Mouse (Mus musculus): ENCODE measurements around the gene Ccrl2. TPM values are rescaled to one million over a fixed set of nuclear protein-coding genes. Genes with fewer than 3 reads are reported as not detected.

The Ccrl2 gene
- polyA plus RNA-seq, 1 experiment, result not detected

GRCm38 (mm10) chr9:111012041-111012440 lies 45.3 kb downstream of the Ccrl2 start:
- 58% methylated on average over 3 of the region's 3 CpGs for WGBS
- Histone ChIP-seq H3K4me3 (ENCODE audit: insufficient read depth, low read depth, low read length) (no peak overlapping the region), H3K27ac (ENCODE audit: insufficient read depth, low read depth, low read length) (no peak overlapping the region), H3K4me1 (ENCODE audit: control insufficient read depth, insufficient read depth, low read length) (no peaks in the 10 kb centered on the region; the same call in 1 of the 2 replicates)
- no peak for TF ChIP-seq POLR2A (IDR thresholded peaks at IDR 0.05; ENCODE audit: insufficient read depth, low read depth, low read length)
- no peak for TF ChIP-seq CTCF (IDR thresholded peaks at IDR 0.05; ENCODE audit: insufficient read depth, low read depth, low read length)

- 74% methylated on average over 9 of the region's 9 CpGs for WGBS
- no peak overlapping the region for H3K4me3 ChIP-seq (ENCODE audit: insufficient read depth, low read depth, low read length)
- H3K4me1 ChIP-seq (ENCODE audit: control insufficient read depth, insufficient read depth, low read length), result no peaks in the 10 kb centered on the region; the same call in 1 of the 2 replicates
- TF ChIP-seq CTCF (IDR thresholded peaks at IDR 0.05; ENCODE audit: insufficient read depth, low read depth, low read length), result no peak
- TF ChIP-seq POLR2A (IDR thresholded peaks at IDR 0.05; ENCODE audit: insufficient read depth, low read depth, low read length), result no peak
- H3K27ac ChIP-seq (ENCODE audit: insufficient read depth, low read depth, low read length), result no peak overlapping the region
Observed at GRCm38 (mm10) chr9:111011550-111011949, 45.8 kb downstream of the Ccrl2 start.

GRCm38 (mm10) chr9:111009763-111010162 lies 47.6 kb downstream of the Ccrl2 start:
- no peak overlapping the region for H3K4me3 ChIP-seq (ENCODE audit: insufficient read depth, low read depth, low read length)
- WGBS, result 75% methylated on average over 3 of the region's 3 CpGs

GRCm38 (mm10) chr9:111006544-111006943 lies 50.8 kb downstream of the Ccrl2 start:
- no peak overlapping the region for H3K4me3 ChIP-seq (ENCODE audit: insufficient read depth, low read depth, low read length)
- no peak overlapping the region for H3K27ac ChIP-seq (ENCODE audit: insufficient read depth, low read depth, low read length)
- H3K4me1 ChIP-seq (ENCODE audit: control insufficient read depth, insufficient read depth, low read length), result no peaks in the 10 kb centered on the region; the same call in 1 of the 2 replicates
- no peak for TF ChIP-seq CTCF (IDR thresholded peaks at IDR 0.05; ENCODE audit: insufficient read depth, low read depth, low read length)
- no peak for TF ChIP-seq POLR2A (IDR thresholded peaks at IDR 0.05; ENCODE audit: insufficient read depth, low read depth, low read length)
- WGBS, result 91% methylated on average over 2 of the region's 2 CpGs

More at GRCm38 (mm10) chr9:111009763-111010162, 47.6 kb downstream of the Ccrl2 start:
- no peak for TF ChIP-seq CTCF (IDR thresholded peaks at IDR 0.05; ENCODE audit: insufficient read depth, low read depth, low read length)
- no peak for TF ChIP-seq POLR2A (IDR thresholded peaks at IDR 0.05; ENCODE audit: insufficient read depth, low read depth, low read length)
- H3K27ac ChIP-seq (ENCODE audit: insufficient read depth, low read depth, low read length), result no peak overlapping the region
- H3K4me1 ChIP-seq (ENCODE audit: control insufficient read depth, insufficient read depth, low read length), result no peaks in the 10 kb centered on the region; the same call in 1 of the 2 replicates

Other genes with a start within 250 kb of the Ccrl2 start
- gene Prss44, start 243.5 kb downstream of the Ccrl2 start, polyA plus RNA-seq (2012; ENCODE audit: insufficient read depth, insufficient read length, low replicate concordance, missing spikeins), result not detected in 2 replicates
- not detected in 2 replicates for gene Prss43, start 230.8 kb downstream of the Ccrl2 start, polyA plus RNA-seq (2012; ENCODE audit: insufficient read depth, insufficient read length, low replicate concordance, missing spikeins)
- gene Prss45, start 222.9 kb downstream of the Ccrl2 start, polyA plus RNA-seq (2012; ENCODE audit: insufficient read depth, insufficient read length, low replicate concordance, missing spikeins), result not detected in 2 replicates
- not detected in 2 replicates for gene Prss46, start 213.0 kb downstream of the Ccrl2 start, polyA plus RNA-seq (2012; ENCODE audit: insufficient read depth, insufficient read length, low replicate concordance, missing spikeins)
- gene Prss50, start 199.6 kb downstream of the Ccrl2 start, polyA plus RNA-seq (2012; ENCODE audit: insufficient read depth, insufficient read length, low replicate concordance, missing spikeins), result not detected in 2 replicates
- gene Als2cl, start 177.6 kb downstream of the Ccrl2 start, polyA plus RNA-seq (2012; ENCODE audit: insufficient read depth, insufficient read length, low replicate concordance, missing spikeins), result not detected in 2 replicates
- not detected in 2 replicates for gene Tmie, start 177.4 kb downstream of the Ccrl2 start, polyA plus RNA-seq (2012; ENCODE audit: insufficient read depth, insufficient read length, low replicate concordance, missing spikeins)
- not detected in 2 replicates for gene Fam240a, start 140.7 kb downstream of the Ccrl2 start, polyA plus RNA-seq (2012; ENCODE audit: insufficient read depth, insufficient read length, low replicate concordance, missing spikeins)
- gene Tdgf1, start 111.4 kb downstream of the Ccrl2 start, polyA plus RNA-seq (2012; ENCODE audit: insufficient read depth, insufficient read length, low replicate concordance, missing spikeins), result not detected in 2 replicates
- not detected in 2 replicates for gene Lrrc2, start 106.0 kb downstream of the Ccrl2 start, polyA plus RNA-seq (2012; ENCODE audit: insufficient read depth, insufficient read length, low replicate concordance, missing spikeins)
- gene Rtp3, start 66.9 kb downstream of the Ccrl2 start, polyA plus RNA-seq (2012; ENCODE audit: insufficient read depth, insufficient read length, low replicate concordance, missing spikeins), result not detected in 2 replicates
- not detected in 2 replicates for gene Ltf, start 38.2 kb downstream of the Ccrl2 start, polyA plus RNA-seq (2012; ENCODE audit: insufficient read depth, insufficient read length, low replicate concordance, missing spikeins)
- gene Lrrfip2, start 60.1 kb upstream of the Ccrl2 start, polyA plus RNA-seq (2012; ENCODE audit: insufficient read depth, insufficient read length, low replicate concordance, missing spikeins), result not detected in 2 replicates
- not detected in 2 replicates for gene Mlh1, start 214.3 kb upstream of the Ccrl2 start, polyA plus RNA-seq (2012; ENCODE audit: insufficient read depth, insufficient read length, low replicate concordance, missing spikeins)
- gene Epm2aip1, start 214.4 kb upstream of the Ccrl2 start, polyA plus RNA-seq (2012; ENCODE audit: insufficient read depth, insufficient read length, low replicate concordance, missing spikeins), result 80.5 TPM in 1 of 2 replicates, not detected in the other

Measured in olfactory bulb, adult 2 months (tissue).